Mouse (Mus musculus): ENCODE results near the gene Ptn. TPM values are rescaled to one million over a fixed set of nuclear protein-coding genes. Genes with fewer than 3 reads are reported as not detected.
"Not testable (repeated sequence)": the region's sequence is repeated elsewhere in the genome, so short reads cannot be mapped to it uniquely, and the experiment has no call there.

The Ptn gene
- polyA plus RNA-seq, 1 experiment from 2014 or later = 358 TPM

DNA sequence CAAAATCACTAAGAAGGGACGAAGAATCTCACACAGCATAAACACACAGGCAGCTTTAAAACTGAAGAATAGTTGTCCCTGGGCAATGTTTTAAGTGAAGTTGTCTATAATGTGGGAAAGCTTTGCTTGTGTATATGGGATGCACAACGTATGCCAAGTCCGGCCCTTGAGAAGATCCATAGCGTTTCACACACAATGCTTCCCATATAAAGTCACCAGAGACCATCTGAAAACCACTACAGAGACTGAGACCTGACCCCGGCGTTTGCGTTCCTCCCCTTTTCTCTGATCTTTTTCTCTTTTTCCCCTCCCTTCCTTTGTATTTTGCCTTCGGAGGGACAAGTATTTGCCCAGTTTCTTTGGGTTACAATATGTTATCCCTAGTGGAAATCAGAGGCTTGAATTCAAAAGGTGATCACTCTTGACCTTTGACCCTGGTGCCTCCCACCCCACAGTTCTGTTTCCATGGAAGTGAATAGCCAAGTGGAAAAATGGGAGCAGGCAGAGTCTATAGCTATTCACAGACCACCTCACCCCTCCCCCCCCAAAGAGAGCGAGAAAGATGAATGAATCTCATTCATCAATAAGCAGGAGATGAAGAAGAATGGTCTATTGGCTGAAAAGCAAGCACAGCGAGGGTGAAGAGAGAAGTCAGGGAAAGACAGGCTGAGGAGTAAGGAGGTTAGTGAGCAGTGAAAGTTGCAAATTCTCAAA, 34.2 kb downstream of the Ptn start:
- H3K4me1 ChIP-seq = peaks cover 14% of the 10 kb centered on the region
- H3K4me3 ChIP-seq = no peak overlapping the region
- H3K27ac ChIP-seq = no peak overlapping the region
- no peaks in the 10 kb centered on the region for H3K9me3 ChIP-seq
- DNase-seq (ENCODE audit: low spot score) = no peak
- no peaks in the 10 kb centered on the region for H3K27me3 ChIP-seq (ENCODE audit: insufficient read depth, poor library complexity, severe bottlenecking)
- H3K36me3 ChIP-seq = peaks cover 7% of the 10 kb centered on the region; the same call in 1 of the 2 replicates
- WGBS = 78% methylated on average over 10 of the region's 10 CpGs

GRCm38 (mm10) chr6:36772541-36772940, 37.5 kb downstream of the Ptn start:
- Histone ChIP-seq H3K27me3 (ENCODE audit: insufficient read depth, poor library complexity, severe bottlenecking) (no peaks in the 10 kb centered on the region), H3K27ac (no peak overlapping the region), H3K9me3 (no peaks in the 10 kb centered on the region), H3K4me3 (no peak overlapping the region), H3K36me3 (peaks cover 12% of the 10 kb centered on the region; the same call in 1 of the 2 replicates), H3K4me1 (peaks cover 11% of the 10 kb centered on the region)
- DNase-seq (ENCODE audit: low spot score) = no peak
- 79% methylated on average over 2 of the region's 2 CpGs for WGBS

DNA sequence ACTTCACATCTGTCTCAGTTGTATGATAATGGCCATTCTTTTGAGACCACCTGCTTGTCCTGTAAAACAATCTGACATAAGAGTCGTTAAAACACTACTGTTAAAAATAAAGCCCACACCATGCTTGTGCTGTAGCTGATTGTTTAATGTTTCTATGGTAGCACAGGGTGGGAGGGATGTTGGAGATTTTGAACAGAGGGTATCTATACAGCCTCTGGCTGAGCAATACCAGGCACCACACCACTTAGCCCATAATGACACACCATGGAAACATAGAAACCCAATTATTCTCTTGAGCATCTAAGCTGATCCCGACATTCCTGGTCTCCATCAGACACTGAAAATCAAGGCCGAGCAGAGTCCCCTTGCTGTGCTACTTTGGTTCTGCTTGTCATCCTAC, 41.0 kb downstream of the Ptn start:
- no peak overlapping the region for H3K4me3 ChIP-seq
- no peaks in the 10 kb centered on the region for H3K27me3 ChIP-seq (ENCODE audit: insufficient read depth, poor library complexity, severe bottlenecking)
- DNase-seq (ENCODE audit: low spot score) = no peak
- WGBS = 79% methylated on average over 3 of the region's 3 CpGs
- H3K4me1 ChIP-seq = peaks cover 10% of the 10 kb centered on the region
- H3K36me3 ChIP-seq = peaks cover 15% of the 10 kb centered on the region; the same call in 1 of the 2 replicates
- no peak overlapping the region for H3K27ac ChIP-seq
- no peaks in the 10 kb centered on the region for H3K9me3 ChIP-seq

DNA sequence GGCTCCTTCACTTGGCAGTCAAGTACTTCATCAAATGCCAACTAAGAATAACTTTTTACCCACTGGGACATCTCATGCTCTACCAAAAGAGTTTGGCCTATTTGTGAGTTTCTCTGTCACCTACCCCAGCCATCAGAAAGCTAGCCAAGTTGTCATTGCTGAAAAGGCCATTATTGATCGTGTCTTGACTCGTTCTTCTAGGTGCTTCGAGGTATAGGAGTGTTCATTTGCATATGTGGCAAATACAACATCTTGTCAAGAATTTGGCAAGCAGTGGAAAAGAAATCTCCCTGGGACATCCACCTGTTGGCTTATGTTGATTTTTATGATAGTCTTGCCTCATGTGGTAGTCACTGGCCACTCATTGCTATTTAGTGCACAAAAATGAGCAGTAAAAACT, 43.1 kb downstream of the Ptn start:
- Histone ChIP-seq H3K4me1 (peaks cover 10% of the 10 kb centered on the region), H3K36me3 (peaks cover 11% of the 10 kb centered on the region; the same call in 1 of the 2 replicates), H3K9me3 (no peaks in the 10 kb centered on the region), H3K27me3 (ENCODE audit: insufficient read depth, poor library complexity, severe bottlenecking) (no peaks in the 10 kb centered on the region), H3K27ac (no peak overlapping the region), H3K4me3 (no peak overlapping the region)
- DNase-seq (ENCODE audit: low spot score) = no peak
- 89% methylated on average over 3 of the region's 3 CpGs for WGBS

DNA sequence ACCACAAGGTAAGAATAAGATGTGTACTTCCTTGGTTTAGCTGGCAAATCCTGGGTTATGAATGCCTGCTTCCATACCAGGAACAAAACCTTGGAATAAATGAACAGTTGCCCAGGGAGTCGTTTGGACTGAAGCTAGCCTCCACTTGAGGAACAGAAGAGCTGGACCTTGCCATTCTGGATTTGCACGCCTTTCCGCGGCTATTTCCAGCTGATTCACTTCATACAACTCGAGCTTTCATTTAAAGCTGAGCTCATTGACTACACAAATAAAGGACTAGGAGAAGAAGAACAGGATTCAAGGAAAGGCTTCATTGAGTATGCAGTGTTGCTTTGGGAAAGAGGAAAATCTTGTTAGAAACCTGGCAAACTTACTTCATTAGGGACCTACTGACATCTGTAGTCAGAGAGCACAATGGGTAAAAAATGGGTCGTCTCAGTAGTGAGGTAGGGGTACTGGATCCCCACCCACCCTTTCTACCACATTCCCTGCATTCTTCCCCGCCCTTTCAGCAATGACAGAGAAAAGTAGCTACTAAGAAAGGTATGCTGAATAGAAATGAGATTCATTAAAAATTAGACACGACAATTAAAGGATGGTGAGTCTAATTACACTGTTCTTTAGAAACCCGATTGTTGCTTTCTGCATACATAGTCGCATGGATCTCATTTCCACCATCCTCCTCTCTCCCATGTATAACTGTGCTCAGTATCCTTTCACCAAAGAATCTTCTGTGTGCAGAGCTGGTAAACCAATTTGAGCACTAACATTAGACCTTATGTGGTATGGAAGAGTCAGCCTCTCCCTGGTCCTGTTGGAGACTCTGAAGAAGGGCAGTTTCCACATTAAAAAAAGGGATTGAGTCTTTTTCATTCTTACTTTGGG, 54.8 kb downstream of the Ptn start:
- Histone ChIP-seq H3K9me3 (no peaks in the 10 kb centered on the region), H3K4me3 (no peak overlapping the region), H3K27me3 (ENCODE audit: insufficient read depth, poor library complexity, severe bottlenecking) (no peaks in the 10 kb centered on the region), H3K36me3 (no peaks in the 10 kb centered on the region), H3K27ac (no peak overlapping the region), H3K4me1 (no peaks in the 10 kb centered on the region)
- 79% methylated on average over 10 of the region's 10 CpGs for WGBS
- no peak for DNase-seq (ENCODE audit: low spot score)

GRCm38 (mm10) chr6:36752887-36753286, 57.1 kb downstream of the Ptn start:
- no peaks in the 10 kb centered on the region for H3K4me1 ChIP-seq
- 74% methylated on average over 6 of the region's 6 CpGs for WGBS
- no peaks in the 10 kb centered on the region for H3K9me3 ChIP-seq
- H3K27me3 ChIP-seq (ENCODE audit: insufficient read depth, poor library complexity, severe bottlenecking) = no peaks in the 10 kb centered on the region
- no peak overlapping the region for H3K27ac ChIP-seq
- no peak overlapping the region for H3K4me3 ChIP-seq
- DNase-seq (ENCODE audit: low spot score) = no peak
- H3K36me3 ChIP-seq = no peaks in the 10 kb centered on the region

GRCm38 (mm10) chr6:36739811-36740210, 70.2 kb downstream of the Ptn start:
- Histone ChIP-seq H3K27ac (no peak overlapping the region), H3K9me3 (no peaks in the 10 kb centered on the region), H3K27me3 (ENCODE audit: insufficient read depth, poor library complexity, severe bottlenecking) (no peaks in the 10 kb centered on the region), H3K4me3 (no peak overlapping the region), H3K36me3 (peaks cover 27% of the 10 kb centered on the region), H3K4me1 (no peaks in the 10 kb centered on the region)
- no peak for DNase-seq (ENCODE audit: low spot score)
- WGBS = 92% methylated on average over 5 of the region's 5 CpGs

- Histone ChIP-seq H3K27ac (no peak overlapping the region), H3K27me3 (ENCODE audit: insufficient read depth, poor library complexity, severe bottlenecking) (no peaks in the 10 kb centered on the region), H3K36me3 (peaks cover 50% of the 10 kb centered on the region), H3K4me1 (no peaks in the 10 kb centered on the region), H3K4me3 (no peak overlapping the region), H3K9me3 (peaks cover 3% of the 10 kb centered on the region; the same call in 1 of the 2 replicates)
- DNase-seq (ENCODE audit: low spot score) = no peak
- 79% methylated on average over 2 of the region's 2 CpGs for WGBS
Observed at GRCm38 (mm10) chr6:36736763-36737162, 73.3 kb downstream of the Ptn start.

- Histone ChIP-seq H3K36me3 (peaks cover 57% of the 10 kb centered on the region), H3K9me3 (peaks cover 14% of the 10 kb centered on the region)
- 81% methylated on average over 4 of the region's 4 CpGs for WGBS
- not testable (repeated sequence) for H3K27me3 ChIP-seq (ENCODE audit: insufficient read depth, poor library complexity, severe bottlenecking); DNase-seq (ENCODE audit: low spot score); H3K4me3 ChIP-seq; H3K4me1 ChIP-seq; H3K27ac ChIP-seq
Observed at GRCm38 (mm10) chr6:36735622-36736021, 74.4 kb downstream of the Ptn start.

GRCm38 (mm10) chr6:36729811-36730210, 80.2 kb downstream of the Ptn start:
- not testable (repeated sequence) for H3K4me3 ChIP-seq; DNase-seq (ENCODE audit: low spot score); H3K27ac ChIP-seq; H3K4me1 ChIP-seq; H3K27me3 ChIP-seq (ENCODE audit: insufficient read depth, poor library complexity, severe bottlenecking)
- peaks cover 62% of the 10 kb centered on the region for H3K36me3 ChIP-seq
- peaks cover 15% of the 10 kb centered on the region for H3K9me3 ChIP-seq
- WGBS = 93% methylated on average over 7 of the region's 7 CpGs

DNA sequence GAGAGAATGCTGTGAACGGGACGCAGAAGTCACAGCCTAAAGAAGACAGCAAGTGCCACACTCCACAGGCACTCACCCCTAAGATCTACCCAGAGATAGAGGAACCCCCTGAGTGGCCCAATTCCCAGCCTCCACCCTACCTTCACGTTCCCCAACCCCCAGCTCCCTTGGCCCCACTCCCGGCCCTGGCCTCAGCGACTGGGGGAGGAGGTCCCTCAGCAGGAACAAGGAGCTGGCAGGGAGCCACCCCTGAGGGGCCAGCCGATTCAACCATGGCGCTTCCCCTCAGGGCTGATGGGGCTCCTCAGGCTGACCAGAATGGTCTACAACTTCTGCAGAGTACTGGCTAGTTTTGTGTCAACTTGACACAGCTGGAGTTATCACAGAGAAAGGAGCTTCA, 81.9 kb downstream of the Ptn start:
- H3K36me3 ChIP-seq = peaks cover 49% of the 10 kb centered on the region
- no peaks in the 10 kb centered on the region; the same call in 1 of the 2 replicates for H3K4me1 ChIP-seq
- H3K4me3 ChIP-seq = no peak overlapping the region
- peaks cover 15% of the 10 kb centered on the region for H3K9me3 ChIP-seq
- DNase-seq (ENCODE audit: low spot score) = no peak
- 76% methylated on average over 7 of the region's 7 CpGs for WGBS
- H3K27ac ChIP-seq = no peak overlapping the region
- H3K27me3 ChIP-seq (ENCODE audit: insufficient read depth, poor library complexity, severe bottlenecking) = no peaks in the 10 kb centered on the region

DNA sequence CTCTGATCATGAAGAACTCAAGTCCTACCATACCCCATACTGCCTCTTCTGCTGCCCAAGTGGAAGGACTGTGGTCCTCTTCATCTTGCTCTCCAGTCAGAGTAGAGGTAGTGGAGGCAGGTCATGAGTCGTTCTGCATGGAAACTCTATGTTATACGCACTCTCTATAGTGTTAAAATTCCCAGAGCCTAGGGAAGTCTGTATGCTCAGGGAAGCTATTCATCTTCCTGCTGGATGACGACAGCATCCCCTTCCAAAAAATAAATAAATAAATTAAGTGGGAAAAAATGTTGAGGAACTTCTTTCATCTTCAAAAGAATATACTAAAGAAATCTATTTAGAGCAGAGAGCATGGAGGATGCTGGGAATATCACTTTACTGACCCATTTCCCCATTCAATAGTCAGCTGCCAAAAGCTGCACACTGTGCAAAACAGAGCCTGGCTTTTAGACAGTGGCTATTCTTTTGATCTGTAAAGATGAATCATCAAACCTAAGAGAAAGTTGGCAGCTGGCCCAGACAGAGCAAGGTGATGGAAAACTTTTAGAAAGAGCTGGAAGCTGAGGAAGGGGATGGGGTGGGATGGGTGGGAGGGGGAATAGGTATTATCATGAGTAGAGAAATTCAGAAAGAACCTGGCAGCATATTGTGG, 84.4 kb downstream of the Ptn start:
- Histone ChIP-seq H3K4me1 (no peaks in the 10 kb centered on the region; the same call in 1 of the 2 replicates), H3K4me3 (no peak overlapping the region), H3K36me3 (peaks cover 24% of the 10 kb centered on the region), H3K27me3 (ENCODE audit: insufficient read depth, poor library complexity, severe bottlenecking) (no peaks in the 10 kb centered on the region), H3K9me3 (peaks cover 2% of the 10 kb centered on the region), H3K27ac (no peak overlapping the region)
- WGBS = 75% methylated on average over 3 of the region's 3 CpGs
- DNase-seq (ENCODE audit: low spot score) = no peak
